In genomic region chr1:110118862-110119261, GRCm38 (mm10) we compare ENCODE assay signal across 19 mouse cellular contexts.
"Had no signal": no experiment of that assay in that cellular context is flagged by ENCODE, and none has a peak within 500 bp of the region (broad histone marks: within the 10 kb centered on the region; RNA-seq: fewer than 3 reads in every experiment).

No protein-coding gene starts in this region.

- H3K4me3 ChIP-seq: layer of hippocampus, adult 2 months; limb, embryonic 10.5 days; limb, embryonic 13.5 days; liver, embryonic 12.5 days; liver, embryonic 15.5 days; lung, embryonic 15.5 days; megakaryocyte, embryonic 14.5 days had no signal

- H3K27me3 ChIP-seq: limb, embryonic 13.5 days; liver, embryonic 12.5 days; liver, embryonic 15.5 days; lung, embryonic 15.5 days; megakaryocyte, embryonic 14.5 days had no signal

- H3K9ac ChIP-seq: limb, embryonic 13.5 days; liver, embryonic 12.5 days; liver, embryonic 15.5 days; lung, embryonic 15.5 days had no signal

- H3K27ac ChIP-seq: kidney, postnatal 0 days; layer of hippocampus, adult 2 months; limb, embryonic 10.5 days; limb, embryonic 13.5 days; liver, embryonic 12.5 days; liver, embryonic 15.5 days; lung, embryonic 15.5 days had no signal

- H3K9me3 ChIP-seq: limb, embryonic 10.5 days; limb, embryonic 13.5 days; liver, embryonic 12.5 days; liver, embryonic 15.5 days; lung, embryonic 15.5 days; megakaryocyte, embryonic 14.5 days had no signal

- H3K4me1 ChIP-seq: limb, embryonic 10.5 days; limb, embryonic 13.5 days; liver, embryonic 12.5 days; liver, embryonic 15.5 days; lung, embryonic 15.5 days; megakaryocyte, embryonic 14.5 days had no signal

- H3K4me2 ChIP-seq: limb, embryonic 13.5 days; liver, embryonic 12.5 days; liver, embryonic 15.5 days; lung, embryonic 15.5 days had no signal

- H3K36me3 ChIP-seq: limb, embryonic 10.5 days; limb, embryonic 13.5 days; liver, embryonic 12.5 days; liver, embryonic 15.5 days; lung, embryonic 15.5 days had no signal

- DNase-seq: kidney, adult 2 months; kidney, postnatal 25 days; layer of hippocampus, adult 9-11 months; liver; lung, adult 18-20 months; lung, postnatal 10 days; lung, postnatal 36 days; thymus, adult 2 months; thymus, postnatal 14 days; thymus, postnatal 4 days had no signal

- ATAC-seq: liver, embryonic 12.5 days; midbrain, embryonic 16.5 days had no signal
